Mouse (Mus musculus) urinary bladder, postnatal 14 days (tissue): ENCODE data around the gene Rxra.
A peak's percentile ranks its signal among the peaks of the same experiment; 100 is the strongest.

ENCODE experiments used
- DNase-seq: peaks from one replicate; pipeline ENCODE4 v3.0.0; 2021; ENCODE audit warnings: low spot score

The Rxra gene

GRCm38 (mm10) chr2:27738396-27738795 lies 62.2 kb downstream of the Rxra start:
- no peak for DNase-seq

GRCm38 (mm10) chr2:27740091-27740608 lies 63.9 kb downstream of the Rxra start:
- peak; percentile 85 for DNase-seq

- no peak for DNase-seq
Measured at GRCm38 (mm10) chr2:27743177-27743576, 66.9 kb downstream of the Rxra start.

- no peak for DNase-seq
Measured at GRCm38 (mm10) chr2:27743863-27744611, 67.8 kb downstream of the Rxra start.

- peak; percentile 92 for DNase-seq
Measured at GRCm38 (mm10) chr2:27744612-27745351, 68.5 kb downstream of the Rxra start.

GRCm38 (mm10) chr2:27745673-27746620 lies 69.7 kb downstream of the Rxra start:
- DNase-seq, result peak; percentile 81

- no peak for DNase-seq
Measured at GRCm38 (mm10) chr2:27746854-27747253, 70.6 kb downstream of the Rxra start.

GRCm38 (mm10) chr2:27748984-27749383 lies 72.7 kb downstream of the Rxra start:
- no peak for DNase-seq

GRCm38 (mm10) chr2:27750399-27751134 lies 74.3 kb downstream of the Rxra start:
- DNase-seq, result no peak

GRCm38 (mm10) chr2:27751135-27751519 lies 74.9 kb downstream of the Rxra start:
- DNase-seq, result no peak

- no peak for DNase-seq
Measured at GRCm38 (mm10) chr2:27751803-27752202, 75.6 kb downstream of the Rxra start.

GRCm38 (mm10) chr2:27754094-27754493 lies 77.9 kb downstream of the Rxra start:
- DNase-seq, result no peak

GRCm38 (mm10) chr2:27755986-27756641 lies 79.9 kb downstream of the Rxra start:
- no peak for DNase-seq

- DNase-seq, result peak; percentile 96
Measured at GRCm38 (mm10) chr2:27758414-27759301, 82.4 kb downstream of the Rxra start.

- DNase-seq, result no peak
Measured at GRCm38 (mm10) chr2:27759431-27759830, 83.2 kb downstream of the Rxra start.

- DNase-seq, result no peak
Measured at GRCm38 (mm10) chr2:27761260-27761995, 85.2 kb downstream of the Rxra start.

- DNase-seq, result no peak
Measured at GRCm38 (mm10) chr2:27761996-27762340, 85.7 kb downstream of the Rxra start.

GRCm38 (mm10) chr2:27762509-27762908 lies 86.3 kb downstream of the Rxra start:
- no peak for DNase-seq
